Mouse (Mus musculus): ENCODE measurements around the gene Rps13.
"Not testable (repeated sequence)": the region's sequence is repeated elsewhere in the genome, so short reads cannot be mapped to it uniquely, and the experiment has no call there.

Rps13 gene

GRCm38 (mm10) chr7:116333713-116334668 lies at the start of gene Rps13:
Gene Rps13 (minus strand): TSS chr7:116334195.
- peak; percentile 94 for DNase-seq (ENCODE audit: low spot score)

GRCm38 (mm10) chr7:116379181-116379580 lies 45.2 kb upstream of the Rps13 start:
- not testable (repeated sequence) for DNase-seq (ENCODE audit: low spot score)

- DNase-seq (ENCODE audit: low spot score) = no peak
These were observed 40.3 kb upstream of the Rps13 start for GRCm38 (mm10) chr7:116374284-116374683.

GRCm38 (mm10) chr7:116336226-116336625 lies 2.2 kb upstream of the Rps13 start:
- DNase-seq (ENCODE audit: low spot score) = peak; percentile 59

GRCm38 (mm10) chr7:116335133-116335532 lies 1.1 kb upstream of the Rps13 start:
- no peak for DNase-seq (ENCODE audit: low spot score)

GRCm38 (mm10) chr7:116334669-116335038 lies 659 bp upstream of the Rps13 start:
- DNase-seq (ENCODE audit: low spot score) = no peak

- DNase-seq (ENCODE audit: low spot score) = no peak
These were observed 2.7 kb downstream of the Rps13 start for GRCm38 (mm10) chr7:116331246-116331645.

- DNase-seq (ENCODE audit: low spot score) = no peak
These were observed 4.1 kb downstream of the Rps13 start for GRCm38 (mm10) chr7:116329858-116330257.

- no peak for DNase-seq (ENCODE audit: low spot score)
These were observed 5.2 kb downstream of the Rps13 start for GRCm38 (mm10) chr7:116328777-116329176.

GRCm38 (mm10) chr7:116327901-116328300 lies 6.1 kb downstream of the Rps13 start:
- DNase-seq (ENCODE audit: low spot score) = no peak

- peak; percentile 63 for DNase-seq (ENCODE audit: low spot score)
These were observed 10.5 kb downstream of the Rps13 start for GRCm38 (mm10) chr7:116323331-116323964.

- no peak for DNase-seq (ENCODE audit: low spot score)
These were observed 24.5 kb downstream of the Rps13 start for GRCm38 (mm10) chr7:116309456-116309855.

- no peak for DNase-seq (ENCODE audit: low spot score)
These were observed 25.4 kb downstream of the Rps13 start for GRCm38 (mm10) chr7:116308632-116308991.

GRCm38 (mm10) chr7:116307871-116308631 lies 25.9 kb downstream of the Rps13 start, which contains the start of gene Plekha7:
Gene Plekha7 (minus strand): TSS chr7:116308376.
- peak; percentile 34 for DNase-seq (ENCODE audit: low spot score)

- peak; percentile 56 for DNase-seq (ENCODE audit: low spot score)
These were observed 26.7 kb downstream of the Rps13 start for GRCm38 (mm10) chr7:116307099-116307870.

GRCm38 (mm10) chr7:116306601-116307000 lies 27.4 kb downstream of the Rps13 start:
- no peak for DNase-seq (ENCODE audit: low spot score)

- DNase-seq (ENCODE audit: low spot score) = no peak
These were observed 32.2 kb downstream of the Rps13 start for GRCm38 (mm10) chr7:116301661-116302311.

- no peak for DNase-seq (ENCODE audit: low spot score)
These were observed 32.9 kb downstream of the Rps13 start for GRCm38 (mm10) chr7:116301144-116301543.

- DNase-seq (ENCODE audit: low spot score) = no peak
These were observed 35.1 kb downstream of the Rps13 start for GRCm38 (mm10) chr7:116298851-116299250.

- no peak for DNase-seq (ENCODE audit: low spot score)
These were observed 35.6 kb downstream of the Rps13 start for GRCm38 (mm10) chr7:116298389-116298788.

- DNase-seq (ENCODE audit: low spot score) = no peak
These were observed 39.0 kb downstream of the Rps13 start for GRCm38 (mm10) chr7:116294961-116295360.

All from ovary, postnatal 14 days (tissue).